ENCODE assay signal across 8 mouse cellular contexts in genomic region chr19:21373073-21373755, GRCm38 (mm10).
DNase-seq lines count a peak whose midpoint lies in the region; ATAC-seq and TF ChIP-seq lines count a peak whose summit lies in the region.
"Had no signal": no experiment of that assay in that cellular context is flagged by ENCODE, and none has a peak within 500 bp of the region (broad histone marks: within the 10 kb centered on the region; RNA-seq: fewer than 3 reads in every experiment).

No protein-coding gene starts in this region.

- H3K27me3 ChIP-seq in forebrain, embryonic 11.5 days (ENCODE audit: control insufficient read depth, insufficient read depth, low read length) = no peaks in the 10 kb centered on the region
- no peaks in the 10 kb centered on the region for H3K27me3 ChIP-seq in liver, embryonic 14.5 days (ENCODE audit: control insufficient read depth, insufficient read depth, low read length)
- H3K27me3 ChIP-seq in neural tube, embryonic 15.5 days (replicated peaks) = no peaks in the 10 kb centered on the region
- H3K27me3 ChIP-seq: heart, embryonic 13.5 days had no signal

- no peaks in the 10 kb centered on the region for H3K4me1 ChIP-seq in forebrain, embryonic 11.5 days (replicated peaks; ENCODE audit: control insufficient read depth, insufficient read depth, low read length)
- H3K4me1 ChIP-seq in liver, embryonic 14.5 days (replicated peaks; ENCODE audit: control insufficient read depth in 2 of 2, insufficient read depth in 2 of 2, low read length in 1 of 2) = peaks cover 0 to 6% of the 10 kb centered on the region in 2 experiments; a peak in 2 of 4 replicates
- H3K4me1 ChIP-seq in neural tube, embryonic 15.5 days = no peaks in the 10 kb centered on the region
- H3K4me1 ChIP-seq: heart, embryonic 13.5 days had no signal

- H3K27ac ChIP-seq in forebrain, embryonic 11.5 days (ENCODE audit: low read depth, low read length) = no peak overlapping the region
- H3K27ac ChIP-seq in liver, embryonic 14.5 days = no peak overlapping the region
- H3K27ac ChIP-seq in neural tube, embryonic 15.5 days (replicated peaks) = no peak overlapping the region
- H3K27ac ChIP-seq: heart, embryonic 13.5 days had no signal

- TF ChIP-seq EP300 in liver, embryonic 14.5 days (IDR thresholded peaks at IDR 0.05; ENCODE audit: low read depth) = no peak

- no peaks in the 10 kb centered on the region for H3K36me3 ChIP-seq in forebrain, embryonic 11.5 days (ENCODE audit: control insufficient read depth, insufficient read depth, low read length)
- H3K36me3 ChIP-seq in liver, embryonic 14.5 days (replicated peaks; ENCODE audit: control insufficient read depth, insufficient read depth, low read depth) = no peaks in the 10 kb centered on the region
- H3K36me3 ChIP-seq in neural tube, embryonic 15.5 days = no peaks in the 10 kb centered on the region
- H3K36me3 ChIP-seq: heart, embryonic 13.5 days had no signal

- peak; percentile 42; the same call in 1 of the 2 replicates for ATAC-seq in cerebellum, adult (ENCODE audit: insufficient number of reproducible peaks, low FRiP score, low TSS enrichment)
- ATAC-seq in forebrain, embryonic 11.5 days (replicated peaks; ENCODE audit: low FRiP score) = peak; percentile 69
- ATAC-seq in liver, embryonic 14.5 days (ENCODE audit: insufficient read depth) = no peak
- peak; percentile 71; the same call in 1 of the 2 replicates for ATAC-seq in neural tube, embryonic 15.5 days (ENCODE audit: low FRiP score)

- 53% methylated on average over 11 of the region's 11 CpGs for WGBS in forebrain, embryonic 11.5 days
- WGBS in liver, embryonic 14.5 days (ENCODE audit: insufficient replicate concordance) = 47% methylated on average over 11 of the region's 11 CpGs
- 48% methylated on average over 11 of the region's 11 CpGs for WGBS in neural tube, embryonic 15.5 days

- H3K9me3 ChIP-seq in forebrain, embryonic 11.5 days (ENCODE audit: control insufficient read depth, low read length) = no peaks in the 10 kb centered on the region; the same call in 1 of the 2 replicates
- H3K9me3 ChIP-seq in liver, embryonic 14.5 days (ENCODE audit: control insufficient read depth, low read length) = no peaks in the 10 kb centered on the region
- no peaks in the 10 kb centered on the region for H3K9me3 ChIP-seq in neural tube, embryonic 15.5 days (replicated peaks)

- TF ChIP-seq CTCF in liver, embryonic 14.5 days (IDR thresholded peaks at IDR 0.05; ENCODE audit: low read depth) = peak; percentile 68; the same call in 1 of the 2 replicates

- no peak overlapping the region for H3K4me2 ChIP-seq in forebrain, embryonic 11.5 days (ENCODE audit: low read depth, low read length, severe bottlenecking)
- H3K4me2 ChIP-seq in liver, embryonic 14.5 days (ENCODE audit: low read depth) = no peak overlapping the region
- H3K4me2 ChIP-seq in neural tube, embryonic 15.5 days = peak overlapping the region; percentile 26; the same call in 1 of the 2 replicates
- H3K4me2 ChIP-seq: heart, embryonic 13.5 days had no signal

- peak; percentile 7 for DNase-seq in 3134 (ENCODE audit: extremely low read depth, insufficient read length, low spot score)
- DNase-seq in CD4-positive helper T cell, adult 2 months (ENCODE audit: low read depth, low spot score) = peak; percentile 55
- no peak for DNase-seq in forebrain, embryonic 11.5 days (ENCODE audit: low spot score)
- DNase-seq in induced T-regulatory cell, adult 2 months (ENCODE audit: low read depth) = peak; percentile 82
- DNase-seq in liver, embryonic 14.5 days (ENCODE audit: low read depth in 3 of 3, low spot score in 3 of 3) = peak; percentile 17 to 40 (median 23)

- no peak overlapping the region for H3K9ac ChIP-seq in forebrain, embryonic 11.5 days (ENCODE audit: low read length)
- no peak overlapping the region for H3K9ac ChIP-seq in liver, embryonic 14.5 days (replicated peaks)
- H3K9ac ChIP-seq in neural tube, embryonic 15.5 days (replicated peaks) = no peak overlapping the region; the same call in 1 of the 2 replicates
- H3K9ac ChIP-seq: heart, embryonic 13.5 days had no signal

- no peak overlapping the region for H3K4me3 ChIP-seq in forebrain, embryonic 11.5 days (ENCODE audit: low read depth, low read length)
- H3K4me3 ChIP-seq in liver, embryonic 14.5 days (ENCODE audit: insufficient read depth in 1 of 2, low read depth in 2 of 2, low read length in 2 of 2) = no peak overlapping the region
- no peak overlapping the region for H3K4me3 ChIP-seq in neural tube, embryonic 15.5 days (replicated peaks)
- H3K4me3 ChIP-seq: heart, embryonic 13.5 days had no signal
